Mouse (Mus musculus) heart, adult 2 months (tissue): ENCODE results near the gene Mrps34. TPM values are rescaled to one million over a fixed set of nuclear protein-coding genes. Genes with fewer than 3 reads are reported as not detected.

ENCODE experiments used
- DNase-seq, 2 experiments: peaks; one replicate each; pipeline ENCODE4 v3.0.0; 2021
- H3K27ac ChIP-seq: fragments of 200-600 bp; 2 replicates; pipeline ENCODE4 v1.8.1; 2022
- H3K27me3 ChIP-seq: fragments of 200-500 bp; 2 replicates; pipeline ENCODE4 v1.6.1; 2012; ENCODE audit warnings: mild to moderate bottlenecking, low read length, inconsistent platforms, mixed read lengths; ENCODE audit not compliant: control insufficient read depth, insufficient read depth
- H3K36me3 ChIP-seq: fragments of 200-500 bp; 2 replicates; pipeline ENCODE4 v1.6.1; 2012; ENCODE audit warnings: low read length, inconsistent platforms; ENCODE audit not compliant: control insufficient read depth, insufficient read depth
- H3K4me1 ChIP-seq: fragments of 200-500 bp; 2 replicates; pipeline ENCODE4 v1.6.1; 2011; ENCODE audit warnings: low read length; ENCODE audit not compliant: control insufficient read depth, insufficient read depth
- H3K4me3 ChIP-seq: fragments of 200-600 bp; 2 replicates; pipeline ENCODE4 v1.8.1; 2022
- H3K79me2 ChIP-seq: fragments of 200-500 bp; replicated peaks from 2 replicates; pipeline ENCODE4 v1.6.1; 2012; ENCODE audit warnings: mild to moderate bottlenecking, inconsistent platforms, low read length, moderate library complexity, mixed read lengths; ENCODE audit not compliant: control insufficient read depth, insufficient read depth
- H3K9ac ChIP-seq: fragments of 200-500 bp; 2 replicates; pipeline ENCODE4 v1.6.1; 2012; ENCODE audit warnings: low read depth, mild to moderate bottlenecking, control low read depth, inconsistent platforms, low read length, mixed read lengths
- CTCF ChIP-seq: fragments of 200-600 bp; IDR thresholded peaks from 2 replicates; pipeline ENCODE4 v1.8.1; 2022; ENCODE audit warnings: antibody characterized with exemption, mild to moderate bottlenecking, moderate library complexity
- EP300 ChIP-seq: fragments of 200-500 bp; IDR thresholded peaks from 2 replicates; pipeline ENCODE4 v1.6.1; 2011; ENCODE audit warnings: low read depth, low read length, control low read depth; ENCODE audit not compliant: insufficient read depth
- POLR2A ChIP-seq: fragments of 200-500 bp; IDR thresholded peaks from 2 replicates; pipeline ENCODE4 v1.6.1; 2011; ENCODE audit warnings: mild to moderate bottlenecking, low read depth, low read length, control low read depth; ENCODE audit not compliant: insufficient read depth
- WGBS: fragments of 180-500 bp; shearing (Covaris S2); methylation state at CpG from one replicate; pipeline ENCODE4 v1.1.7; 2018; 5-methylcytosine and 5-hydroxymethylcytosine counted together
- intact Hi-C: fragments of 180-260 bp; cut with DNase I; formaldehyde crosslinking; loops from one replicate; pipeline ENCODE4 v1.15.1; 2025
- polyA plus RNA-seq: library from polyadenylated mRNA; depleted of rRNA; stranded (reverse); fragments of >200 nt; gene quantifications from 2 replicates; pipeline ENCODE4 v1.2.3, GENCODE M21; 2012
- total RNA-seq, 2 experiments: library from RNA; stranded (reverse); gene quantifications; 2 replicates each; pipeline ENCODE4 v1.2.3; 2021

The Mrps34 gene
- total and polyA plus RNA-seq, 3 experiments, result 95.6 to 133 (median 102) TPM

DNA sequence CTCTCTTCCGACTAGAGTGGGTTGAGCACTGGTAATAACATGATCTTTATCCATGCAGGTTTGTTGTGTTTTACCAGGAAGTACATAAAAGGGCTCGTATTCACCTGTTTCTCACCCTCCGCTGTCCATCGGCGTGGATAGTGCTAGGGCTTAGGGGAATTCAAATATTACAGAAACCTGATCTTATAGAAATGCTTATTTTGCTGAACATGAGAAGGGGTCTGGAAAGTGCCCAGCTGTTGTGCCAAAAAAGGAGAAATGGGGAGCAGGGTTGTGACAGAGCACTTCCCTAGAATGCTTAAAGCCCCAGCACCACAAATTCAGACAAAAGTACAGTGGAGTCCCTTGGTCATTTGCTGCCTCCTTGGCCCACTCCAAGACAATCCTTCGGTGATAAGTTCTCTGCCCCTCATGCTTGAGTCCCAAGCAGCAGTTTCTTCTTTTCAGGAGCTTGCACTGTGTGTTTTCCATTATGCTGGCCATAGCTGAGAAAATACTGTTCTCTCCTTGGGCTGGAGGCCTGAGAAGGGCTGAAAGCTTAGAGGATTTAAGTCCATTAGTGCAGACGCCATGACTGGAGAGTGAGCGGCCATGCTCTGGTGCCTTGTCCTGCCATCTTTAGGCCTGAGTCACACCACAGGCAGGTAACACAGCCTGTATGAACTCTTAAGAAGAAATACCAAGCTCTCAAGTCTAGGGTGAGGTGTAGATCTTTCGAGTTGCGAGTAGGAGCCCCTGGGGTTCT lies 43.4 kb upstream of the Mrps34 start:
- Histone ChIP-seq H3K36me3 (no peaks in the 10 kb centered on the region), H3K27me3 (no peaks in the 10 kb centered on the region), H3K79me2 (no peaks in the 10 kb centered on the region), H3K27ac (no peak overlapping the region; the same call in 1 of the 2 replicates), H3K9ac (peak overlapping the region; percentile 71; the same call in 1 of the 2 replicates), H3K4me3 (peak overlapping the region; percentile 62), H3K4me1 (peaks cover 2% of the 10 kb centered on the region)
- DNase-seq, result no peak
- WGBS, result 81% methylated on average over 10 of the region's 10 CpGs
- TF ChIP-seq CTCF (no peak), EP300 (no peak), POLR2A (no peak)
- intact Hi-C loops, result loop anchor here (2.0 kb wide), 1 partner anchor 33 kb away; no protein-coding TSS in a partner anchor

DNA sequence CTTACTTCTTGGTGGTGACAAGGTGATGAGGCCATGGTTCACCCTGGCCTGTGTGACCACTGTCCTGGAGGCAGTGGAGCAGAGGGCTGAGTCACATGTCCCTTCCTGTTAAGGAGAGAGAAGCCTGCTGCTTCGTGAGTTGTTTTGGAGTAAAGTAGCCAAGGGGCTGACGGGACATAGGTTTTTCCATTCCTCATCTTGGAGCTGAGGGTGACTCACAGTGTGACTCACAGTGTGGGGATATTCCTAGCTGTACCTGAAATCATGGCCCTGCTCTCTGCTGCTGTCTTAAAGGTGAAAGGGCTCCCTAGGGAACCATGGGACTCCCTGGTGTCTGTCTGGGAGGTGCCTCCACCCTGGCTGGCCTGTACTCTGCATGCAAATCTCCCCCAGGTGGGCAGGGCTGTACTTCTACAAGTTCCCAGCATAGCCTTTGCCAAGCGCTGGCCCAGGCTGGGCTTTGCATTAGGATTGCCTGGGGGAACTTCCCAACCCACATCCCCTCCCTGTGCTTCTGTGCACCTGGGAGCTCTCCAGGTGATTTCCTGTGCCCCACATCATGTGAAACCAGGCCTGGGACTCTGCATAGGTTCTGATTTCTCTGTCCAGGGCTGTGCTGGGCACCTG lies 39.0 kb upstream of the Mrps34 start:
- intact Hi-C loops, result no loop called here

DNA sequence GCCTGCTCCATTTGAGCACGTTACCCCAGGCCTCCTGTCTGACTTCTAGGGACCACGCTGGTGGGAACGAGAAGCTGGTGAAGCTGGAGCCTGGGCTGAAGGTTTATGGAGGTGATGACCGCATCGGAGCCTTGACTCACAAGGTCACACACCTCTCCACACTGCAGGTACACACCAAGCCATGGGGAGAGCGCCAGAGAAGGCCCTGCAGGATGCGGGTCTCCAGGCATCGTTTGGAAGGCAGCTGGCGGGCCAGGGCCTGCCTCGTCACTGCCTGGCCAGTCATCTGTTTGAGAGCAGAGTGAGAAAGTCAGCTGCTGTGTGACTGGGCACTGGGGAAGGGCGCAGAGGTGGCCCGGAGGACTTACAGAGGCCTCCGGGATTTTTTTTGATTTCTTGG lies 38.3 kb upstream of the Mrps34 start:
- no peak overlapping the region for H3K4me3 ChIP-seq
- WGBS, result 91% methylated on average over 13 of the region's 13 CpGs
- H3K4me1 ChIP-seq, result no peaks in the 10 kb centered on the region; the same call in none of the 2 replicates
- no peak overlapping the region for H3K27ac ChIP-seq
- intact Hi-C loops, result no loop called here
- H3K27me3 ChIP-seq, result no peaks in the 10 kb centered on the region
- no peak overlapping the region for H3K9ac ChIP-seq
- no peaks in the 10 kb centered on the region for H3K79me2 ChIP-seq
- no peak for DNase-seq
- no peak for TF ChIP-seq CTCF
- no peak for TF ChIP-seq POLR2A
- no peak for TF ChIP-seq EP300
- H3K36me3 ChIP-seq, result no peaks in the 10 kb centered on the region

More for the DNA sequence above, 39.0 kb upstream of the Mrps34 start:
- Histone ChIP-seq H3K27me3 (no peaks in the 10 kb centered on the region), H3K4me1 (no peaks in the 10 kb centered on the region; the same call in none of the 2 replicates), H3K9ac (no peak overlapping the region), H3K27ac (no peak overlapping the region), H3K36me3 (no peaks in the 10 kb centered on the region), H3K79me2 (no peaks in the 10 kb centered on the region), H3K4me3 (no peak overlapping the region)
- TF ChIP-seq CTCF, result no peak
- no peak for TF ChIP-seq POLR2A
- TF ChIP-seq EP300, result no peak
- DNase-seq, result no peak
- 59% methylated on average over 3 of the region's 3 CpGs for WGBS

DNA sequence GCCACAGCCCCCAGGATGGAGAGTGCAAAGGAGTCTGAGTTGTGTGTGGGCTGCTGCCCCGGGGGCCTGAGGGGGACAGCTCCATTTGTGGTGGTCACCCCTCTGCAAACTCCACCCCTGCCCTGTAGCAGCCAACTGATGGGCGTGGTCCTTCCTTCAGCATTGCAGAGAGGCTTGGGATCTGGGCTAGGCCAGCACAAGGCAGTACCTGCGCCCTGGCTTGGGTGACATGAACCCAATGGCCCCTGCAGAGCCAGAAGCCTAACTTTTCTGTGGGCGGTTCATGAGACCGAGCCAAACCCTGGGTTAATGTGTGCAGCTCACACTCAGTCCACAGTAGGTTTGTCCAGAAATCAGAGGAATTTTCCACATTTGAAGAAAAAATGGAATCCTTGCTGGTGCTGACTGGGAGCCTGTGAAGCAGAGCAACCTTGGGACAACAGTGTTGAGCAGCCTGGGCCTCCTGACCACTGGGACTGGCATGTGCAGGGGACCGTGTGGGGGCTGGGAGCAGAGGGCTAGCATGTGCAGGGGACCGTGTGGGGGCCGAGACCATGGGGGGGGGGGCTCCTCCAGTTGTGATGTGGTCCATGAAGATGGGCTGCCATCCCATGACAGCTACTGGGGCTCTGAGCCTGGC lies 37.0 kb upstream of the Mrps34 start:
- WGBS, result 83% methylated on average over 8 of the region's 8 CpGs
- Histone ChIP-seq H3K36me3 (no peaks in the 10 kb centered on the region), H3K79me2 (no peaks in the 10 kb centered on the region), H3K27me3 (no peaks in the 10 kb centered on the region), H3K27ac (no peak overlapping the region), H3K4me3 (no peak overlapping the region), H3K9ac (no peak overlapping the region), H3K4me1 (no peaks in the 10 kb centered on the region; the same call in 1 of the 2 replicates)
- TF ChIP-seq EP300 (no peak), POLR2A (no peak), CTCF (no peak)
- intact Hi-C loops, result no loop called here
- no peak for DNase-seq

DNA sequence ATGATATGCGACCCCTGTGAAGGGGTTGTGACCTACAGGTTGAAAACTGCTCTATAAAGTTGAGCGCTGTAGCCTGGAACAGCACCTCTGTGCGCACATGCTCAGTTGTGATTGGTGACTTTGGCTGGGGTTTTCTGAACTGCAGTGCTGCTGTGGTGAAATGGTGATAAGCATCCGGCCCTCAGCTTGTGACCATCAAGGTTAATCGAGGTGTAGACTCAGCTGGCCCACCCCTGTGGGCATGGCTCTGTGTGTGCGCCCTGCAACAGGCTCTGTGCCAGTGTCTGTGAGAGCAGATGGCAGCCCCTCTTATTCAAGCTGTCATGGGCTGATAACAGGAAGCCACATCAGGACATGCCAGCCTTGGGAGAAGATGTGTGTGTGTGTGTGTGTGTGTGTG lies 35.9 kb upstream of the Mrps34 start:
- no peaks in the 10 kb centered on the region; the same call in 1 of the 2 replicates for H3K4me1 ChIP-seq
- WGBS, result 68% methylated on average over 6 of the region's 6 CpGs
- no peaks in the 10 kb centered on the region for H3K36me3 ChIP-seq
- no peak for DNase-seq
- no peak overlapping the region for H3K9ac ChIP-seq
- H3K27me3 ChIP-seq, result no peaks in the 10 kb centered on the region
- H3K4me3 ChIP-seq, result no peak overlapping the region
- no peak overlapping the region for H3K27ac ChIP-seq
- TF ChIP-seq EP300 (no peak), CTCF (no peak), POLR2A (no peak)
- intact Hi-C loops, result no loop called here
- no peaks in the 10 kb centered on the region for H3K79me2 ChIP-seq
